Mouse (Mus musculus): ENCODE results near the gene Add2. TPM values are rescaled to one million over a fixed set of nuclear protein-coding genes. Genes with fewer than 3 reads are reported as not detected.

Add2 gene
- polyA plus RNA-seq, 1 experiment from 2014 or later, result 2.6 TPM

DNA sequence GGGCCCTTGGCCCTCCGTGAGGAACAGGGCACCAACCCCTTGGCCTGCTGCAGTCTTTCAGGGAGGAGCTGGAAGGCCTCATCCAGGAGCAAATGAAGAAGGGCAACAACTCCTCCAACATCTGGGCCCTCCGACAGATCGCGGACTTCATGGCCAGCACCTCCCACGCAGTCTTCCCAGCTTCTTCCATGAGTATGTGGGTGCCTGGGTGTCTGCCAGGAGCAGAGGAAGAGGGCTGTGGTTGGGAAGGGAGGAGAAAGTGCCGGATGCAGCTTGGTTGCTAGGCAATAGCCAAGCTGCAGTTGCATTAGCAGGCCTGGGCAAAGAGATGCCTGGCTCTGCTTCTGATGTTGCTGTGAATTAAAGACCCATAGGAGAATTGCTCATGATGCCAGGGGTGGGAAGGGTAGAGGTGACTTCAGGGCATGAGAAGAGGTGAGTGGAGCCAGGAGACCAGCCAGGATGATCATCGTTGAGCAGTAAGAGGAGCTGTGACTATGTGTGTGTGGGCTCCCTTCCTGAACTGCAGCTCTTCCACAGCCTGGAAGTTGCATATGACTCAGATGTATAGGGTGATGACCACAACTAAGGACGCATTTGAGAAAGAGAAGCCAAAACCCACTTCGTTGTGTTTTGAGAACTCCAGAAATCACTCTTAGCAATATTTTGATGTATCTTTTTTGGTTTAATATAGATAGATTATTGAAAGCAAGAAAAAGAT is 58.5 kb downstream of the Add2 start:
- Histone ChIP-seq H3K9me3 (ENCODE audit: control insufficient read depth, low read length) (no peaks in the 10 kb centered on the region), H3K27me3 (ENCODE audit: control insufficient read depth, insufficient read depth, low read length) (no peaks in the 10 kb centered on the region), H3K4me3 (ENCODE audit: low read length) (no peak overlapping the region), H3K27ac (ENCODE audit: low read depth, low read length) (no peak overlapping the region), H3K36me3 (ENCODE audit: control insufficient read depth, insufficient read depth, low read length) (no peaks in the 10 kb centered on the region), H3K4me2 (replicated peaks; ENCODE audit: low read depth, low read length) (no peak overlapping the region), H3K9ac (ENCODE audit: low read depth, low read length) (no peak overlapping the region), H3K4me1 (ENCODE audit: control insufficient read depth, insufficient read depth, low read length) (0 out of 2 replicates have a peak, but pooled peaks cover 3% of the 10 kb centered on the region)
- 56% methylated on average over 9 of the region's 9 CpGs for WGBS
- ATAC-seq (ENCODE audit: low FRiP score, low TSS enrichment), result no peak; the same call in 1 of the 2 replicates

- H3K9ac ChIP-seq (ENCODE audit: low read depth, low read length), result no peak overlapping the region
- WGBS, result 37% methylated on average over 3 of the region's 3 CpGs
- no peaks in the 10 kb centered on the region for H3K9me3 ChIP-seq (ENCODE audit: control insufficient read depth, low read length)
- no peak overlapping the region for H3K27ac ChIP-seq (ENCODE audit: low read depth, low read length)
- no peak overlapping the region for H3K4me2 ChIP-seq (replicated peaks; ENCODE audit: low read depth, low read length)
- no peaks in the 10 kb centered on the region for H3K36me3 ChIP-seq (ENCODE audit: control insufficient read depth, insufficient read depth, low read length)
- no peak for ATAC-seq (ENCODE audit: low FRiP score, low TSS enrichment)
- no peak overlapping the region for H3K4me3 ChIP-seq (ENCODE audit: low read length)
- H3K4me1 ChIP-seq (ENCODE audit: control insufficient read depth, insufficient read depth, low read length), result 0 out of 2 replicates have a peak, but pooled peaks cover 3% of the 10 kb centered on the region
- H3K27me3 ChIP-seq (ENCODE audit: control insufficient read depth, insufficient read depth, low read length), result no peaks in the 10 kb centered on the region
Observed at GRCm38 (mm10) chr6:86087813-86088212, 59.3 kb downstream of the Add2 start.

DNA sequence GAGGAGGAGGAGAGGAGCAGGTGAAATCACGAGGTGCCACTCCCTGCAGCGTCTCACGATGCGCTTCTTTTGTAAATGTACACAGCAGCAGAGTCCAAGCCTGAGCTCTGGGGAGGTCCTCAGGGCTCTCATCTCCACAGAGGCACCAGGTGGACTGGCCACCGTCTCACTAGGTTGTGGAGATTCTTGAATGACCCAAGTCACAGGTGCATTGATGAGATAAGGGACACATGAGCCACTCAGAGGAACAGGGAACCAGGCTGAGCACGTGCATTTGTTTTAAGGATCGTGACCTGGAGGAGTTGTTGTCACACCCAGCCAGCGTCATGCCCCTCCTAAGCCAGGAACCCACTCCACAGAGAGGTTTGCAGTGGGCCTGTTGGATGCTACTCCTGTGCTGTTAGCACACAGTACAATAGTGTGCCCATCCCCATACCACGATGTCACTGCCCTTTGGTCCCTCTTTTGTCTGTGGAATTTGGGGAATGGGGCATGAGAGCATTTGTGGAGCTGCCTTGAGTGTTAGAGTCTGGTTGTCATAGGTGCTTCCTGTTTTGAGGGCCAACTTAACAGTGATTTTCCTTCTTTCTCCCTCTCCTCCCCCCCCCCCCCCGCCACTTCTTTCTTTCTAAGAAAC is 65.8 kb downstream of the Add2 start:
- no peak for ATAC-seq (ENCODE audit: low FRiP score, low TSS enrichment)
- Histone ChIP-seq H3K36me3 (ENCODE audit: control insufficient read depth, insufficient read depth, low read length) (no peaks in the 10 kb centered on the region), H3K4me2 (replicated peaks; ENCODE audit: low read depth, low read length) (no peak overlapping the region), H3K9ac (ENCODE audit: low read depth, low read length) (no peak overlapping the region), H3K4me1 (ENCODE audit: control insufficient read depth, insufficient read depth, low read length) (no peaks in the 10 kb centered on the region), H3K9me3 (ENCODE audit: control insufficient read depth, low read length) (no peaks in the 10 kb centered on the region), H3K27ac (ENCODE audit: low read depth, low read length) (no peak overlapping the region), H3K4me3 (ENCODE audit: low read length) (no peak overlapping the region), H3K27me3 (ENCODE audit: control insufficient read depth, insufficient read depth, low read length) (no peaks in the 10 kb centered on the region)
- WGBS, result 84% methylated on average over 9 of the region's 10 CpGs

DNA sequence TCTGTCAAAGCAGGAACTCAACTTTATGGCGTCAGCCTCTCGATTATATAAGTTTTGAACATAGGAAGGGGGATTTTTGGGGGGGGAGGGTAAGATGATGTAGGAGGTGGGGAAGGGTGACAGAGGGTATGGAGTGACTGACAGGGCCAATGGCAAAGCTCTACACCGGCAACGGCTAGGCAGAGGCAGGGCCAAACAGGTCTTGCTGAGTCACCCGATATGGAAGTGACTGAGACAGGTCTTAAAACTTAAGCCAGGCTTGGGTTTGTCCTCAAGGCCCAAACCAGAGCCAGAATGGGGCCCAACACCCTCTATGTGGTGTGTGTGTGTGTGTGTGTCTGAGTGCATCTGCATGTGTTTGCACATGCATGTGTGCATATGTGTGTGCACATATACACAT is 67.0 kb downstream of the Add2 start:
- H3K36me3 ChIP-seq (ENCODE audit: control insufficient read depth, insufficient read depth, low read length), result no peaks in the 10 kb centered on the region
- no peak overlapping the region for H3K4me2 ChIP-seq (replicated peaks; ENCODE audit: low read depth, low read length)
- H3K27ac ChIP-seq (ENCODE audit: low read depth, low read length), result no peak overlapping the region
- ATAC-seq (ENCODE audit: low FRiP score, low TSS enrichment), result no peak
- H3K27me3 ChIP-seq (ENCODE audit: control insufficient read depth, insufficient read depth, low read length), result no peaks in the 10 kb centered on the region
- H3K9me3 ChIP-seq (ENCODE audit: control insufficient read depth, low read length), result no peaks in the 10 kb centered on the region
- H3K9ac ChIP-seq (ENCODE audit: low read depth, low read length), result no peak overlapping the region
- WGBS, result 65% methylated on average over 5 of the region's 5 CpGs
- H3K4me1 ChIP-seq (ENCODE audit: control insufficient read depth, insufficient read depth, low read length), result no peaks in the 10 kb centered on the region
- H3K4me3 ChIP-seq (ENCODE audit: low read length), result no peak overlapping the region

DNA sequence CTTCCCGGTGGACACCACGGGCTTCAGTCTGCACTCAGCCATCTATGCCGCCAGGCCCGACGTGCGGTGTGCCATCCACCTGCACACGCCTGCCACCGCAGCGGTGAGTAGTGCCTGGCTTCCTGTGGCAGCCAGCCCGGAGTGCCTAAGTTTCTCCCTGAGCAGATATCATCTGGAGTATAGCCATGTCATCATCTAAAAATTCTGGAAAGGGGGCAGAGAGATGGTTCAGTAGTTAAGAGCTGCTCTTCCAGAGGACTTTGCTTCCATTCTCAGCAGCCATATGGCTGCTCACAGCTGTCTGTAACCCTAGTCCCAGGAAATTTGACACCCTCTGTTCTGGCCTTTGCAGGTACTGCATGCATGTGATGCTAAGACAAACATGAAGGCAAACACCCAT is 68.3 kb downstream of the Add2 start:
- Histone ChIP-seq H3K9ac (ENCODE audit: low read depth, low read length) (no peak overlapping the region), H3K4me3 (ENCODE audit: low read length) (no peak overlapping the region), H3K27ac (ENCODE audit: low read depth, low read length) (no peak overlapping the region), H3K27me3 (ENCODE audit: control insufficient read depth, insufficient read depth, low read length) (no peaks in the 10 kb centered on the region), H3K4me2 (replicated peaks; ENCODE audit: low read depth, low read length) (no peak overlapping the region), H3K36me3 (ENCODE audit: control insufficient read depth, insufficient read depth, low read length) (no peaks in the 10 kb centered on the region), H3K9me3 (ENCODE audit: control insufficient read depth, low read length) (no peaks in the 10 kb centered on the region), H3K4me1 (ENCODE audit: control insufficient read depth, insufficient read depth, low read length) (no peaks in the 10 kb centered on the region)
- WGBS, result 84% methylated on average over 10 of the region's 10 CpGs
- no peak for ATAC-seq (ENCODE audit: low FRiP score, low TSS enrichment)

- no peak overlapping the region for H3K9ac ChIP-seq (ENCODE audit: low read depth, low read length)
- H3K4me1 ChIP-seq (ENCODE audit: control insufficient read depth, insufficient read depth, low read length), result no peaks in the 10 kb centered on the region
- H3K4me2 ChIP-seq (replicated peaks; ENCODE audit: low read depth, low read length), result no peak overlapping the region
- H3K9me3 ChIP-seq (ENCODE audit: control insufficient read depth, low read length), result no peaks in the 10 kb centered on the region
- ATAC-seq (ENCODE audit: low FRiP score, low TSS enrichment), result no peak
- 55% methylated on average over 4 of the region's 4 CpGs for WGBS
- H3K27me3 ChIP-seq (ENCODE audit: control insufficient read depth, insufficient read depth, low read length), result no peaks in the 10 kb centered on the region
- no peaks in the 10 kb centered on the region for H3K36me3 ChIP-seq (ENCODE audit: control insufficient read depth, insufficient read depth, low read length)
- H3K27ac ChIP-seq (ENCODE audit: low read depth, low read length), result no peak overlapping the region
- no peak overlapping the region for H3K4me3 ChIP-seq (ENCODE audit: low read length)
Observed at GRCm38 (mm10) chr6:86097155-86097554, 68.7 kb downstream of the Add2 start.

GRCm38 (mm10) chr6:86099003-86099402 is 70.5 kb downstream of the Add2 start:
- H3K4me3 ChIP-seq (ENCODE audit: low read length), result no peak overlapping the region
- H3K27ac ChIP-seq (ENCODE audit: low read depth, low read length), result no peak overlapping the region
- H3K9ac ChIP-seq (ENCODE audit: low read depth, low read length), result no peak overlapping the region
- no peaks in the 10 kb centered on the region for H3K9me3 ChIP-seq (ENCODE audit: control insufficient read depth, low read length)
- no peak for ATAC-seq (ENCODE audit: low FRiP score, low TSS enrichment)
- no peaks in the 10 kb centered on the region for H3K4me1 ChIP-seq (ENCODE audit: control insufficient read depth, insufficient read depth, low read length)
- no peak overlapping the region for H3K4me2 ChIP-seq (replicated peaks; ENCODE audit: low read depth, low read length)
- H3K27me3 ChIP-seq (ENCODE audit: control insufficient read depth, insufficient read depth, low read length), result no peaks in the 10 kb centered on the region
- H3K36me3 ChIP-seq (ENCODE audit: control insufficient read depth, insufficient read depth, low read length), result no peaks in the 10 kb centered on the region
- 84% methylated on average over 4 of the region's 4 CpGs for WGBS

DNA sequence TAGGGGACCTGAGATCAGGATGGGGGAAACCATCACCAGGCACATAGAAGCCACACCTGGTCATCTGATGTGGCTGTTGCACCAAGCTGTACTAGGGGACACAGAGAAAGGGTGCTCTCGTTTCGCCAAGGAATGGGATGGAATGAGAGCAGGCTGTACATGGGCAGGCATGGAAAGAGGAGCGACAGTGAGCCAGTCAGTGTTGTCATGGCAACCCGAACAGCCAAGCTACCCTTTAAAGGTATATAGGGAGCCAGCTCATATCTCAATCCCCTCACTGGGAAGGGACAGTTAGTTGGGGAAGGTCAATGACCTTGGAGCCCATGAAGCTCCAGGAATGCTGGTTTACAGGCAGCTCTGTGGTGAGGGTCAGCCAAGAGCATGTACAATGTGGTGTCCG is 73.0 kb downstream of the Add2 start:
- no peaks in the 10 kb centered on the region for H3K27me3 ChIP-seq (ENCODE audit: control insufficient read depth, insufficient read depth, low read length)
- H3K27ac ChIP-seq (ENCODE audit: low read depth, low read length), result no peak overlapping the region
- H3K4me3 ChIP-seq (ENCODE audit: low read length), result no peak overlapping the region
- 80% methylated on average over 5 of the region's 5 CpGs for WGBS
- no peaks in the 10 kb centered on the region for H3K36me3 ChIP-seq (ENCODE audit: control insufficient read depth, insufficient read depth, low read length)
- no peaks in the 10 kb centered on the region for H3K9me3 ChIP-seq (ENCODE audit: control insufficient read depth, low read length)
- ATAC-seq (ENCODE audit: low FRiP score, low TSS enrichment), result no peak
- H3K9ac ChIP-seq (ENCODE audit: low read depth, low read length), result no peak overlapping the region
- no peaks in the 10 kb centered on the region for H3K4me1 ChIP-seq (ENCODE audit: control insufficient read depth, insufficient read depth, low read length)
- no peak overlapping the region for H3K4me2 ChIP-seq (replicated peaks; ENCODE audit: low read depth, low read length)

- Histone ChIP-seq H3K9ac (ENCODE audit: low read depth, low read length) (no peak overlapping the region), H3K4me3 (ENCODE audit: low read length) (no peak overlapping the region), H3K27me3 (ENCODE audit: control insufficient read depth, insufficient read depth, low read length) (no peaks in the 10 kb centered on the region), H3K36me3 (ENCODE audit: control insufficient read depth, insufficient read depth, low read length) (no peaks in the 10 kb centered on the region), H3K27ac (ENCODE audit: low read depth, low read length) (no peak overlapping the region), H3K9me3 (ENCODE audit: control insufficient read depth, low read length) (no peaks in the 10 kb centered on the region), H3K4me2 (replicated peaks; ENCODE audit: low read depth, low read length) (no peak overlapping the region), H3K4me1 (ENCODE audit: control insufficient read depth, insufficient read depth, low read length) (no peaks in the 10 kb centered on the region)
- WGBS, result 78% methylated on average over 5 of the region's 5 CpGs
- ATAC-seq (ENCODE audit: low FRiP score, low TSS enrichment), result no peak
Observed at GRCm38 (mm10) chr6:86102874-86103273, 74.4 kb downstream of the Add2 start.

Measured in kidney, embryonic 14.5 days (tissue).